Mouse (Mus musculus) CD4-positive helper T cell, adult 2 months (primary cell): ENCODE data around the gene Adtrp.

Source experiments
- DNase-seq: peaks from one replicate; pipeline ENCODE4 v3.0.0-alpha.2; 2012; ENCODE audit warnings: low read depth, missing footprints, low spot score

Adtrp gene

GRCm38 (mm10) chr13:41780296-41780695 is 67.2 kb downstream of the Adtrp start:
- DNase-seq = no peak

GRCm38 (mm10) chr13:41779603-41780180 is 67.8 kb downstream of the Adtrp start:
- DNase-seq = no peak

- DNase-seq = peak; percentile 26
Measured at GRCm38 (mm10) chr13:41773812-41774376, 73.6 kb downstream of the Adtrp start.

GRCm38 (mm10) chr13:41771061-41771460 is 76.4 kb downstream of the Adtrp start:
- no peak for DNase-seq

GRCm38 (mm10) chr13:41767941-41768340 is 79.5 kb downstream of the Adtrp start:
- DNase-seq = no peak

- peak; percentile 1 for DNase-seq
Measured at GRCm38 (mm10) chr13:41761986-41762385, 85.5 kb downstream of the Adtrp start.

- DNase-seq = no peak
Measured at GRCm38 (mm10) chr13:41760484-41760883, 87.0 kb downstream of the Adtrp start.

GRCm38 (mm10) chr13:41758550-41759465 is 88.7 kb downstream of the Adtrp start:
- no peak for DNase-seq

- no peak for DNase-seq
Measured at GRCm38 (mm10) chr13:41753114-41753513, 94.4 kb downstream of the Adtrp start.

GRCm38 (mm10) chr13:41750481-41750880 is 97.0 kb downstream of the Adtrp start:
- no peak for DNase-seq

GRCm38 (mm10) chr13:41748866-41749265 is 98.6 kb downstream of the Adtrp start:
- no peak for DNase-seq

- no peak for DNase-seq
Measured at GRCm38 (mm10) chr13:41747691-41748090, 99.8 kb downstream of the Adtrp start.

GRCm38 (mm10) chr13:41746971-41747615 is 100.4 kb downstream of the Adtrp start:
- DNase-seq = peak; percentile 60

GRCm38 (mm10) chr13:41740456-41741085 is 106.9 kb downstream of the Adtrp start:
- DNase-seq = no peak

GRCm38 (mm10) chr13:41737628-41738309 is 109.7 kb downstream of the Adtrp start:
- no peak for DNase-seq

GRCm38 (mm10) chr13:41729660-41730059 is 117.8 kb downstream of the Adtrp start:
- DNase-seq = no peak

GRCm38 (mm10) chr13:41727803-41728202 is 119.7 kb downstream of the Adtrp start:
- DNase-seq = no peak

- no peak for DNase-seq
Measured at GRCm38 (mm10) chr13:41719331-41719730, 128.2 kb downstream of the Adtrp start.

- no peak for DNase-seq
Measured at GRCm38 (mm10) chr13:41718051-41718450, 129.4 kb downstream of the Adtrp start.
